Mouse (Mus musculus): Measurements from ENCODE around the gene Hist1h2bb. TPM values are rescaled to one million over a fixed set of nuclear protein-coding genes. Genes with fewer than 3 reads are reported as not detected.
"Not testable (repeated sequence)": the region's sequence is repeated elsewhere in the genome, so short reads cannot be mapped to it uniquely, and the experiment has no call there.

The Hist1h2bb gene
- polyA plus RNA-seq, 1 experiment from 2014 or later: 0.41 TPM

DNA sequence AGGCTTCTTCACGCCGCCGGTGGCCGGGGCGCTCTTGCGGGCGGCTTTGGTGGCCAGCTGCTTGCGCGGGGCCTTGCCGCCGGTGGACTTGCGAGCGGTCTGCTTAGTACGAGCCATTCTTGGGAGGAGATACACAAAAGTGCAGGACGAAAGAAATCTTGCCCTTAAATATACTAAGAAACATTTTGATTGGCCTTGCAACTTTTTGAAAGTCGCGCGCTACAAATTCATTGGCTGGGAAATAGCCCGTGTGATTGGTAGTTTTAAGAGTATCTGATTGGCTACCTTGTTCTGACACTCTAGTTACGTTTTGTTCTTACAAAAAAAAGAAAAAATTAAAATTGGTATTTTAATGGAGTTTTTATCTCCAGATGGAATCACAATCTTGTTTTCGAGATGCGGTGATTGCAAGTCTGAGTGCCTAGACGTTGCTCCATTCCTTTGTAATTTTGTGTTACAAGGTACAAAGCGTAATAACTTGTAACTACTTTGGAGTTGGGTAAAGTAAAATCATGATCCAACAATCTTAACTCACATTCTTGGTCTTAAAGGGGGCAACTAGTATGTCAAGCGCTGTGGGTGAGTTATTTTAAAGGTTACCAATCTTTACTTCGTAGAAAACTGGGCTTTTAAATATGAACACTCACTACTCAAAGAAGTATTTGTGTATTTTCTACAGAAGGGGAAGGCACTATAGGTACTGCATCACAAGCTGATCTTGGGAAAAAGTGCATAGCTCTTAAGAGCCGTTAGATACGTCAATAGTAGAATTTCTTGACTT lies 963 bp upstream of the Hist1h2bb start, which contains the start of gene Hist1h3c:
Gene Hist1h3c (minus strand): TSS at position 222 of the 781 bp plus-strand sequence.
- TF ChIP-seq CTCF (IDR thresholded peaks at IDR 0.05): no peak
- CTCF ChIA-PET: interaction anchor here (15.1 kb wide), 1 partner anchor 46 kb away, joined by 137 read pairs; the partner anchor contains the start of gene Hist1h4c
- POLR2A ChIA-PET: no interaction called here
- no peaks in the 10 kb centered on the region for H3K27me3 ChIP-seq
- in situ Hi-C loops (cut with MboI; ENCODE audit: low pct_unique_long_range_greater_than_20kb): loop anchor here (10.0 to 25.0 kb wide), 2 partner anchors 308 to 1711 kb away; partner anchors contain the start of genes Hist1h2ah and Hist1h2bk
- ATAC-seq: no peak
- DNase-seq (ENCODE audit: low read depth, low spot score): no peak

DNA sequence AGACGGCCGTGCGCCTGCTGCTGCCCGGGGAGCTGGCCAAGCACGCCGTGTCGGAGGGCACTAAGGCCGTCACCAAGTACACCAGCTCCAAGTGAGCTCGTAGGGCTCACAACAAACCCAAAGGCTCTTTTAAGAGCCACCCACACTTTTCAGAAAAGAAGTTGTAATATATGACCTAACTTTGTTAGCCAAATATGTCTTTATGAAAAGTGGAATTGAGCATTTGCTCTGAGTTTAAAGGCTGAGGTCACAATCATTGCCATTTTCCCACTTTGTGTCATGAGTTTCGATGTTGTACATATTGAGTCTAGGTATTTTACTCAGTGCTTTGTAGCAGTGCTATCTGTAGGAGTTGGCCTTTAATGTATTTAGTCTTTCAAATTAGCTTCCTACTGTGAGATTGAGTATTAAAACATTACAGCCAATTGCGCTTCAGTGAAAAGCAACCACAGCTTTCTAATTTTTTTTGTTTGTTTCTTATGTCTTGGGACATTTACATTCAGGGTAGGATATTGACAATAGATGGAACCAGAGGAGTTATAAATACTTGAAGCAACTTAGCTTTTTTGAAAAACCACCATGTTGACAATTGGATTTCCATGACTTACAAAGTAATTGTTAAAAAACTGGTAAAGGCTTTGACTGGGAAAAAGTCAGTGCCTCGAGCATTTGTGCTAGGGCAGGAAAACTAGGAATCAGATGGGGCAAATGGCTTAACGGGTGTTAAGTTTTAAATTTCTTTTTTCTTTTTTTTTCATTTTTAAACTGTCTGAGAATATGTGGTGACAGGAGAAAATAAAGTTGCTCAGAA lies 752 bp downstream of the Hist1h2bb start:
- in situ Hi-C loops (cut with MboI; ENCODE audit: low pct_unique_long_range_greater_than_20kb): loop anchor here (10.0 to 25.0 kb wide), 2 partner anchors 310 to 1712 kb away; partner anchors contain the start of genes Hist1h2ah and Hist1h2bk
- no peak for TF ChIP-seq CTCF (IDR thresholded peaks at IDR 0.05)
- ChIA-PET CTCF (interaction anchor here (1.2 kb wide), 1 partner anchor 13 kb away, joined by 3 read pairs; no protein-coding TSS in a partner anchor), POLR2A (interaction anchor here (0.8 kb wide), 1 partner anchor 165 kb away, joined by 3 read pairs; no protein-coding TSS in a partner anchor)
- H3K27me3 ChIP-seq: no peaks in the 10 kb centered on the region
- DNase-seq (ENCODE audit: low read depth, low spot score): no peak
- ATAC-seq: peak; percentile 6

DNA sequence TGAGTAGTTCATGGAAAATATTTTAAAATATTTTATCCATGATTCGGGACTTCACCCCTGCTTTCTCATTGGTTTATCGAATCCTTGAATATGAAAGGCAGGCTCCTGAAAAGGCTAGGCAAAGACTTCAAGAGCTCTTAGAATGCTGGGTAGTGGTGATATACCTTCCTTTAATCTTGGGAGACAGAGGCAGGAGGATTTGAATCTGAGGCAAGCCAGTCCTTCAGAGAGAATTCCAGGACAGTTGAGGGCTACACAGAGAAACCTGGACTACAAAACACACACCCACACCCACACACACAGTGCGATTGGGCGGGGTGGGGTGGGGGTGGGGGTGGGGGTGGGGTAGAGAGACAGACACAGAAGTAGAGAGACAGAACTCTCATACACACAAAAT lies 1.4 kb downstream of the Hist1h2bb start:
- H3K27me3 ChIP-seq: no peaks in the 10 kb centered on the region
- ATAC-seq: no peak
- TF ChIP-seq CTCF (IDR thresholded peaks at IDR 0.05): no peak
- in situ Hi-C loops (cut with MboI; ENCODE audit: low pct_unique_long_range_greater_than_20kb): loop anchor here (10.0 to 25.0 kb wide), 2 partner anchors 311 to 1713 kb away; partner anchors contain the start of genes Hist1h2ah and Hist1h2bk
- ChIA-PET CTCF (no interaction called here), POLR2A (no interaction called here)
- DNase-seq (ENCODE audit: low read depth, low spot score): no peak

DNA sequence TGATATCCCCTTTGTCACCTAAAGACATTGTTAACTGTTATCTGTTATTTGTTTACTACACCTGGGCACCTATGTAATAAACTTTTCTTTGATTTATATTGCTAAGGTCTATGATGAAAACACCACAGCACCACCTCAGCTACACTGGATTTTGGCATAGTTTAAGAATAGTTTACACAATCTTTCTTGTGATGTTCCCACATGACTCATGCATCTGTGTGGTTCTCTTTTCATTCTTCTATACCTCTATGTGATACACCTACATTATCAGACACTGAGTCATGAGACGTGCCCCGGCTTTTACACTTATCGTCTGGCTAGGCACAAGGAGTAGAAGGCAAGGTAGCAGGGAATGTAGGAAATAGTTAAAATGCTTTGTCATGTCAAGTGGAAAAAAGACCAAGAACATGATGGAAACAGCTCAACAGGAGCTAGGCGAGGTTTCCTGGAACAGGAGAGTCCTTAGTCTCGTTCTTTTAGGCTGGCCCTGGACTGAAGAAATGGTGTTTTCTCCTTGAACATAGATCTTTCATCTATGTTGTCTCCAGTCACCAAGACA lies 3.1 kb downstream of the Hist1h2bb start:
- ATAC-seq: no peak
- POLR2A ChIA-PET: interaction anchor here (1.0 kb wide), 1 partner anchor 128 kb away, joined by 3 read pairs; no protein-coding TSS in a partner anchor
- no peaks in the 10 kb centered on the region for H3K27me3 ChIP-seq
- in situ Hi-C loops (cut with MboI; ENCODE audit: low pct_unique_long_range_greater_than_20kb): loop anchor here (10.0 to 25.0 kb wide), 3 partner anchors 312 to 1962 kb away; partner anchors contain the start of genes Hist1h1b, Hist1h2ah, Hist1h2an and Hist1h2bk
- no peak for TF ChIP-seq CTCF (IDR thresholded peaks at IDR 0.05)
- no peak for DNase-seq (ENCODE audit: low read depth, low spot score)
- CTCF ChIA-PET: no interaction called here

DNA sequence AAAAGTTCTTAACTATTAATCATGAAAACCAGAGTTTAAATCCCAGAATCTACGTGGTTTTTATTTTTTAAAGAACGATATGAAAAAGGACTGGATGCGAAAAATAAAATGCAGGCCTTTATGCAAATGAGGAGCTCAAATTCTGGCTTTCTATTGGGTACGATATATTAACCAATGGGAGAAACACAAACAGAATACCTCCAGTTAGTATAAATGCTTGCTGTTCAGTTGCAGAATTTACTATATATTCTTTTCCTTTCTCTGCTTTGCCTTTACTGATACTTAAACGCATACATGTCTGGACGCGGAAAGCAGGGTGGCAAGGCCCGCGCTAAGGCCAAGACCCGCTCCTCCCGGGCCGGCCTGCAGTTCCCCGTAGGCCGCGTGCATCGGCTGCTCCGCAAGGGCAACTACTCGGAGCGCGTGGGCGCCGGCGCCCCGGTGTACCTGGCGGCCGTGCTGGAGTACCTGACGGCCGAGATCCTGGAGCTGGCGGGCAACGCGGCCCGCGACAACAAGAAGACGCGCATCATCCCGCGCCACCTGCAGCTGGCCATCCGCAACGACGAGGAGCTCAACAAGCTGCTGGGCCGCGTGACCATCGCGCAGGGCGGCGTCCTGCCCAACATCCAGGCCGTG lies 4.4 kb downstream of the Hist1h2bb start, which contains the start of gene Hist1h2ab:
Gene Hist1h2ab (plus strand): TSS at position 288 of the 639 bp plus-strand sequence.
- ChIA-PET POLR2A (interaction anchor here (0.8 to 1.2 kb wide), 2 partner anchors 10 to 182 kb away, joined by 3 read pairs; partner anchors contain the start of gene Hist1h4a), CTCF (interaction anchor here (0.8 kb wide), 1 partner anchor 196 kb away, joined by 3 read pairs; no protein-coding TSS in a partner anchor)
- DNase-seq (ENCODE audit: low read depth, low spot score); H3K27me3 ChIP-seq; ATAC-seq: not testable (repeated sequence)
- in situ Hi-C loops (cut with MboI; ENCODE audit: low pct_unique_long_range_greater_than_20kb): loop anchor here (25.0 kb wide), 1 partner anchor 1964 kb away; the partner anchor contains the start of genes Hist1h1b, Hist1h2an, Hist1h2bp and Hist1h3i

DNA sequence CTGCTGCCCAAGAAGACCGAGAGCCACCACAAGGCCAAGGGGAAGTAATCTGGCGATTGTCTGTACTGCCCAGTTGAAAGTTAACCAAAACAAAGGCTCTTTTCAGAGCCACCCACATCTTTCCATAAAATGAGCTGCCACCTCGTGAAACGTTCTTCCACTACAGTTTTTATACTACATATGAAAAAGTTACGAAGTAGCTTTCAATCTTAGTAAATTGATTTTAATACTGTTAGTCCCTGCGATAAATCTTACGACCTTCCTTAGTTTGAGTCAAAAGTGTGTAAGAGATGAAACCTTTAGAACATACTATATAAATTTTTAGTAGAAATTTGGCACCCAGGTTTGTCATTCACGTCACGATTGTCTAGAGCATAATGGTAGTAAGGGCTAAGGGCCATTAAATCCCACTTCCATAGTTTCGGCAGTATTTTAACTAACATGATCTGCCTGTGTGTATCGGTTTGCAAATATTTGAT lies 5.0 kb downstream of the Hist1h2bb start:
- DNase-seq (ENCODE audit: low read depth, low spot score) (no peak), ATAC-seq (no peak)
- in situ Hi-C loops (cut with MboI; ENCODE audit: low pct_unique_long_range_greater_than_20kb): loop anchor here (25.0 kb wide), 1 partner anchor 1964 kb away; the partner anchor contains the start of genes Hist1h1b, Hist1h2an, Hist1h2bp and Hist1h3i
- CTCF ChIA-PET: interaction anchor here (1.3 to 1.6 kb wide), 2 partner anchors 12 to 51 kb away, joined by 3 to 4 read pairs; no protein-coding TSS in a partner anchor
- TF ChIP-seq CTCF (IDR thresholded peaks at IDR 0.05): no peak
- POLR2A ChIA-PET: interaction anchor here (0.8 to 1.2 kb wide), 3 partner anchors 10 to 183 kb away, joined by 3 to 4 read pairs (median 3); partner anchors contain the start of gene Hist1h4a
- no peaks in the 10 kb centered on the region for H3K27me3 ChIP-seq

DNA sequence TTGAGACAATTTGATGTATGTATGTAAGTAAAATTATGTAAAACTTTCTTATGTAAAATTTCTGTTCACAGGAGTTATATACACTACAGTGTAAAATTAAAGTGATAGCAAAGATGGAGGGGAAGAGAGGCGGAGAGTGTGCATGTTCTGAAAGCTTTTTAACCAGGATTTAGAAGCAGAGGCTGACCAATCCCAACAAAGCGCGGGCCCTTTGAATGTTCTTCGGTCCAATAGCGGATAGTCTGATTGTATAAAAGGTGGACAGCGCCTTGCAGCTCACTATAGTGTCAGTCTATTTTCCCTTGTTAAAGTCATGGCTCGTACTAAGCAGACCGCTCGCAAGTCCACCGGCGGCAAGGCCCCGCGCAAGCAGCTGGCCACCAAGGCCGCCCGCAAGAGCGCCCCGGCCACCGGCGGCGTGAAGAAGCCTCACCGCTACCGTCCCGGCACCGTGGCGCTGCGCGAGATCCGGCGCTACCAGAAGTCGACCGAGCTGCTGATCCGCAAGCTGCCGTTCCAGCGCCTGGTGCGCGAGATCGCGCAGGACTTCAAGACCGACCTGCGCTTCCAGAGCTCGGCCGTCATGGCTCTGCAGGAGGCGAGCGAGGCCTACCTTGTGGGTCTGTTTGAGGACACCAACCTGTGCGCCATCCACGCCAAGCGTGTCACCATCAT lies 5.7 kb downstream of the Hist1h2bb start, which contains the start of gene Hist1h3b:
Gene Hist1h3b (plus strand): TSS at position 201 of the 675 bp plus-strand sequence.
- ChIA-PET POLR2A (interaction anchor here (0.8 to 1.2 kb wide), 4 partner anchors 9 to 183 kb away, joined by 3 to 4 read pairs (median 3); partner anchors contain the start of genes Hist1h1a and Hist1h4a), CTCF (interaction anchor here (1.3 to 1.6 kb wide), 2 partner anchors 13 to 51 kb away, joined by 3 to 4 read pairs; no protein-coding TSS in a partner anchor)
- peak; percentile 82 for ATAC-seq
- DNase-seq (ENCODE audit: low read depth, low spot score); H3K27me3 ChIP-seq: not testable (repeated sequence)
- in situ Hi-C loops (cut with MboI; ENCODE audit: low pct_unique_long_range_greater_than_20kb): loop anchor here (25.0 kb wide), 1 partner anchor 1965 kb away; the partner anchor contains the start of genes Hist1h1b, Hist1h2an, Hist1h2bp and Hist1h3i

DNA sequence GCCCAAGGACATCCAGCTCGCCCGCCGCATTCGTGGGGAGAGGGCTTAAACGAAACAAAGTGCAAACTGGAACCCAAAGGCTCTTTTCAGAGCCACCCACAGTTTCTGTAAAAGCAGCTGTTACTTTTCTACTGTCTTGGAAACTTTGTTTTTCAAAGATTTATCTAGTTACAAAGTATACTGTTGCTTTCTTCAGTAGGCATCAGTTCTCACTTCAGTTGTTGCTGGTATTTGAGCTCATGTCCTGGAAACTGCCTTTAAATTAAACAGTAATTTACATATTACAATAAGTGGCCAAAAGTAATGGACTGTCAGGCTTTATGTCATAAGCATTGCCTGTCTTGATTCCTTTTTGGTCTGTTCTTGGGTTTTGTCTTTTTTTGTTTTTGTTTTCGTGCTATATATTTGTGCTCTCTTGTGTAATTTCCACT lies 6.2 kb downstream of the Hist1h2bb start:
- no peak for DNase-seq (ENCODE audit: low read depth, low spot score)

More for the DNA sequence above, 6.2 kb downstream of the Hist1h2bb start:
- H3K27me3 ChIP-seq: no peaks in the 10 kb centered on the region
- TF ChIP-seq CTCF (IDR thresholded peaks at IDR 0.05): no peak
- ChIA-PET CTCF (interaction anchor here (1.3 to 1.6 kb wide), 2 partner anchors 13 to 52 kb away, joined by 3 to 4 read pairs; no protein-coding TSS in a partner anchor), POLR2A (interaction anchor here (1.0 kb wide), 1 partner anchor 11 kb away, joined by 3 read pairs; the partner anchor contains the start of gene Hist1h1a)
- in situ Hi-C loops (cut with MboI; ENCODE audit: low pct_unique_long_range_greater_than_20kb): loop anchor here (25.0 kb wide), 1 partner anchor 1965 kb away; the partner anchor contains the start of genes Hist1h1b, Hist1h2an, Hist1h2bp and Hist1h3i
- no peak for ATAC-seq
